Mouse (Mus musculus) urinary bladder, postnatal 4 days (tissue): ENCODE results near the gene Hoxa9.
A peak's percentile ranks its signal among the peaks of the same experiment; 100 is the strongest.

Source experiments
- DNase-seq, 2 experiments: peaks; one replicate each; pipeline ENCODE4 v3.0.0; 2021 to 2022; ENCODE audit warnings: low spot score in 2 of 2

Gene Hoxa9

GRCm38 (mm10) chr6:52245040-52245756 lies 14.3 kb upstream of the Hoxa9 start:
- peak in 1 of 2 experiments; percentile 60 for DNase-seq

GRCm38 (mm10) chr6:52244471-52245039 lies 13.7 kb upstream of the Hoxa9 start:
- DNase-seq: peak in 1 of 2 experiments; percentile 49

GRCm38 (mm10) chr6:52243681-52244121 lies 12.8 kb upstream of the Hoxa9 start:
- DNase-seq: peak in 1 of 2 experiments; percentile 59

GRCm38 (mm10) chr6:52242801-52243332 lies 12.0 kb upstream of the Hoxa9 start:
- DNase-seq: peak in 1 of 2 experiments; percentile 58

GRCm38 (mm10) chr6:52241001-52241621 lies 10.2 kb upstream of the Hoxa9 start:
- peak in 1 of 2 experiments; percentile 54 for DNase-seq

GRCm38 (mm10) chr6:52240389-52241000 lies 9.6 kb upstream of the Hoxa9 start, which contains the start of gene Hoxa10:
Gene Hoxa10 (minus strand): TSS chr6:52240854.
- DNase-seq: peak; percentile 86 to 95

- peak in 1 of 2 experiments; percentile 59 for DNase-seq
Observed at GRCm38 (mm10) chr6:52239625-52240388, 8.9 kb upstream of the Hoxa9 start.

GRCm38 (mm10) chr6:52238976-52239375 lies 8.1 kb upstream of the Hoxa9 start:
- DNase-seq: peak in 1 of 2 experiments; percentile 52

GRCm38 (mm10) chr6:52238155-52238545 lies 7.3 kb upstream of the Hoxa9 start:
- peak in 1 of 2 experiments; percentile 55 for DNase-seq

- DNase-seq: peak in 1 of 2 experiments; percentile 56
Observed at GRCm38 (mm10) chr6:52237346-52238154, 6.7 kb upstream of the Hoxa9 start.

GRCm38 (mm10) chr6:52236806-52237205 lies 5.9 kb upstream of the Hoxa9 start:
- peak in 1 of 2 experiments; percentile 38 for DNase-seq

- no peak for DNase-seq
Observed at GRCm38 (mm10) chr6:52235866-52236265, 5.0 kb upstream of the Hoxa9 start.

- no peak for DNase-seq
Observed at GRCm38 (mm10) chr6:52235267-52235666, 4.4 kb upstream of the Hoxa9 start.

- peak in 1 of 2 experiments; percentile 78 for DNase-seq
Observed at GRCm38 (mm10) chr6:52234428-52235140, 3.7 kb upstream of the Hoxa9 start.

GRCm38 (mm10) chr6:52233546-52234427 lies 2.9 kb upstream of the Hoxa9 start:
- DNase-seq: peak; percentile 79 to 88

GRCm38 (mm10) chr6:52232984-52233545 lies 2.2 kb upstream of the Hoxa9 start:
- peak in 1 of 2 experiments; percentile 58 for DNase-seq

- peak in 1 of 2 experiments; percentile 61 for DNase-seq
Observed at GRCm38 (mm10) chr6:52232568-52232965, 1.7 kb upstream of the Hoxa9 start.
